Mouse (Mus musculus) CH12.LX (cell line): ENCODE data around the gene Gm15557.

Experiments
- EP300 ChIP-seq: IDR thresholded peaks from 2 replicates; pipeline ENCODE4 v1.6.1; 2011; ENCODE audit warnings: low read length, improper control_type of control experiment
- TBP ChIP-seq: conservative IDR thresholded peaks from 2 replicates; pipeline ENCODE4 v1.6.1; 2011; ENCODE audit warnings: low read depth, low read length, improper control_type of control experiment
- UBTF ChIP-seq: IDR thresholded peaks from 2 replicates; pipeline ENCODE4 v1.6.1; 2012; ENCODE audit warnings: low read depth, mild to moderate bottlenecking, inconsistent platforms, low read length, improper control_type of control experiment, moderate library complexity

- TF ChIP-seq EP300 (no peak), UBTF (0 out of 2 replicates have a peak, but pooled peaks have one; percentile 48), TBP (no peak)
Observed at GRCm38 (mm10) chr2:155961862-155962261, 21.3 kb downstream of the Gm15557 start.
